Mouse (Mus musculus): ENCODE data around the gene Cacng8. TPM values are rescaled to one million over a fixed set of nuclear protein-coding genes. Genes with fewer than 3 reads are reported as not detected.
"Not testable (repeated sequence)": the region's sequence is repeated elsewhere in the genome, so short reads cannot be mapped to it uniquely, and the experiment has no call there.

The Cacng8 gene
- total RNA-seq, 2 experiments from 2014 or later, result not detected

DNA sequence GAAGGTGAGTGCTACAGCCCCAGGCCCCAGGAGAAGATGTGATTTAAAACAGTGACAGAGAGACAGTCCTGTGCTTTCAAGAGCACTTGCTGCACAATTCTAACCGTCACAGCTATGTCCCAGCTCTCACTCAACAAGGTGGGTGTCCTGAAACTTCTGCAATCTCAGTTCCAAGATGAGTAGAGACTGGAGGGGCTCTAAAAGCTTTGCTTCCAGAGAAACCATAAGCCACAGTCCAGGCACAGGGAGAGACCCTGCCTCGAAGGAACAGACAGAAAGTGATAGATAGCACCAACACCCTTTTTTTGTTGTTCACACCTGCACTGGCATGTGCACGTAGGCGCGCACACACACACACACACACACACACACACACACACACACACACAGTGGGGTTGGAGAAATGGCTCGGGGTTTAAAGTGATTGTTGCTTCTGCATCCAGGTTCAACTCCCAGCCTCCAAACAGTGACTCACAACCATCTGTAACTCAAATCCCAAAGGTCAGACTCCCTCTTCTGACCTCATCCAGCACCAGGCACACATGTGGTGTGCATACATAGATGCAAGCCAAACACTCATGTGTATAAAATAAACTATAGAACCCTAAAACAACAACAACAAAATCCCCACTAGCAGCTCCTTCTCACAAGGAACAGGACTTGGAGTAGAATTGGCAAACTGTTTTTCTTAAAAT is 4.3 kb upstream of the Cacng8 start:
- DNase-seq, result no peak
- intact Hi-C loops (cut with DNase I), result no loop called here

- intact Hi-C loops (cut with DNase I), result no loop called here
- DNase-seq, result no peak
Measured at GRCm38 (mm10) chr7:3387761-3388160, 2.7 kb upstream of the Cacng8 start.

DNA sequence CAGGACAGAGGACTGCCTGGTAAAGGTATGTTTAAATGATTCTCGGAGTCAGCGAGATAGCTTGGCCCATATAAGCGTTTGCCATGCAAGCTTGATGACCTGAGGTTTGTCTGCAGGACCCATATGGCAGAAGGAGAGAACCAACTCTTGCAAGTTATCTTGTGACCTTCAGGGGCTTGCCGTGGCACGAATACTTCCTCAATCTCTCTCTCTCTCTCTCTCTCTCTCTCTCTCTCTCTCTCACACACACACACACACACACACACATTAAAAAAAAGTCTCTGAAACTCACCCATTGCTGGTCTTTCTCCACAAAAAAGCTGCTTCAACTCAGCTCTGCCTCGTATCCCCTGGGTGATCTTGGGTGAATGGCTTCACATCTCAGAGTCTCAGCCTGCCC is 1.6 kb upstream of the Cacng8 start:
- DNase-seq, result no peak
- intact Hi-C loops (cut with DNase I), result no loop called here

GRCm38 (mm10) chr7:3389444-3390412 is 755 bp upstream of the Cacng8 start:
- DNase-seq, result peak; percentile 33 to 60

DNA sequence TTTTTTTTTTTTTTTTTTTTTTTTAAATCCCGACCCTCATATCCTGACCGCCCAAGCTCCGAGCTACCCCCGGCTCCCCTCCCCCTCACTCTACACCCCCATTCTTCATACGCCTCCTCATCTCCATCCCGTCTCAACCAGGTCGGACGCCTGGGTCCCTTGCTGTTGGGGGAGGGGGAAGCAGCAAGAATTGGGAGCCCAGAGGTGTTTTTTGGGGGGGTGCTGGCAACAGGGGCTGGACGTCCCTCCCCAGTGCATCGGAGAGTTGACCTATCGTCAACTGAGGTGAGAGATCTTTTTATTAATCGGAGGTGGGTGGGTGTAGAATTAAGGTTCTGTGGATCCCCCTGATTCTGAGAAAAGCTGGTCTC is 583 bp downstream of the Cacng8 start:
- no peak for DNase-seq
- intact Hi-C loops (cut with DNase I), result no loop called here

More at GRCm38 (mm10) chr7:3389444-3390412, 755 bp upstream of the Cacng8 start:
- intact Hi-C loops (cut with DNase I), result no loop called here

GRCm38 (mm10) chr7:3391809-3392208 is 1.3 kb downstream of the Cacng8 start:
- intact Hi-C loops (cut with DNase I), result no loop called here
- no peak for DNase-seq

DNA sequence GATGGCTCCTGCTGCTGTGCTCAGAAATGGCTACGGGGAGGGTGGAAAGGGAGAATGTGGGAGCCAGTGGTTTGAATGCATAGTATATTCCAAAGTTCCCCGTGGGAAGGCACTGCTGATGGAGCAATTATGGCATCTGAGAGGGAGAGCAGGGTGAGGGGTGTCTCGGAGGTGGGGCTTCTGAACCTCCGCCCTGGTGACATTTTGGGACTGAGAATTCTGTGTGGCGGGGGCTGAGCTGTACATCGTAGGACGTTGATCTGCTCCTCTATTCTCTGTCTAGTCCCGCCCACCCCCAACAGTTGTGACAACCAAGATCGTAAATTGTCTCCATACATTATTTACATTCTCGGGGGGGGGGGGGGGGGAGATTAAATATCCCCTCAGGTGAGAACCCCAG is 6.9 kb downstream of the Cacng8 start:
- intact Hi-C loops (cut with DNase I), result no loop called here

GRCm38 (mm10) chr7:3397797-3398196 is 7.3 kb downstream of the Cacng8 start:
- DNase-seq, result no peak
- intact Hi-C loops (cut with DNase I), result no loop called here

More for the DNA sequence above, 6.9 kb downstream of the Cacng8 start:
- no peak for DNase-seq

- DNase-seq; intact Hi-C loops (cut with DNase I): not testable (repeated sequence)
Measured at GRCm38 (mm10) chr7:3398363-3398762, 7.9 kb downstream of the Cacng8 start.

- no peak for DNase-seq
- intact Hi-C loops (cut with DNase I), result no loop called here
Measured at GRCm38 (mm10) chr7:3399937-3400336, 9.5 kb downstream of the Cacng8 start.

DNA sequence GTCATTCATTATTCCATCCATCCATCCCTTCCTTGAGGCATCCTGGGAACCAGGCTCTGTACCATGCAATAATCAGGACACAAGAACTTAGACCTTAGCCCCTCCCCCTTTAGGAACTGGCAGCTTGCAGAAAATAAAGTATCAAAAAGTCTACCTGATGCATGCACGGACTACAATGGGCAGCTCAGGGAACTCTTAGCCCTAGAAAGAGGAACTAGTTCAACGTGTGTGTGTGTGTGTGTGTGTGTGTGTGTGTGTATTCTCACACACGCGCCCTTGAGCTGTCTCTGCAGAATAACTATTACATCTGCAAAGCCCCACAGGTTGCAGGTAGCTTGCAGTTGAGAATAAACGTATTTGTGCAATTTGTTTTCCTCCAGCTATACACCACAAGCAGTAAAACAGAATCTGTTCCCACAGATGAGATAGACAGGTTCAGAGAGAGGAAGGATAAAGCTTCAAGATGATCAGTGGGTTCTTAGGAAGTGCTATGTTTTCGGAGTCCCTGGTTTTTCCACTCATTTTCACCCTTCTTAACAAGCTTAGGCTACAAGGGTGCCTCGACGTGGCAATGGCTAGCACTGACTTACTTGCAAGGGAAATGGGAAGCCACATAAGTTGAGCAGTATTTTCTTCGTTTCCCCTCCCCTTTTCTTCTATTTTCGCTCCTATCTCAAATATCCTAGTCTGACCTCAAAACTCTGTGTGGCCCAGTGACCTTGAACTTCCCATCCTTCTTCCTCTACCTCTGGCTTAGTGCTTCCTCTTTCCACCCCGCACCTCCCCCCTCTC is 19.4 kb downstream of the Cacng8 start:
- intact Hi-C loops (cut with DNase I), result no loop called here
- no peak for DNase-seq

DNA sequence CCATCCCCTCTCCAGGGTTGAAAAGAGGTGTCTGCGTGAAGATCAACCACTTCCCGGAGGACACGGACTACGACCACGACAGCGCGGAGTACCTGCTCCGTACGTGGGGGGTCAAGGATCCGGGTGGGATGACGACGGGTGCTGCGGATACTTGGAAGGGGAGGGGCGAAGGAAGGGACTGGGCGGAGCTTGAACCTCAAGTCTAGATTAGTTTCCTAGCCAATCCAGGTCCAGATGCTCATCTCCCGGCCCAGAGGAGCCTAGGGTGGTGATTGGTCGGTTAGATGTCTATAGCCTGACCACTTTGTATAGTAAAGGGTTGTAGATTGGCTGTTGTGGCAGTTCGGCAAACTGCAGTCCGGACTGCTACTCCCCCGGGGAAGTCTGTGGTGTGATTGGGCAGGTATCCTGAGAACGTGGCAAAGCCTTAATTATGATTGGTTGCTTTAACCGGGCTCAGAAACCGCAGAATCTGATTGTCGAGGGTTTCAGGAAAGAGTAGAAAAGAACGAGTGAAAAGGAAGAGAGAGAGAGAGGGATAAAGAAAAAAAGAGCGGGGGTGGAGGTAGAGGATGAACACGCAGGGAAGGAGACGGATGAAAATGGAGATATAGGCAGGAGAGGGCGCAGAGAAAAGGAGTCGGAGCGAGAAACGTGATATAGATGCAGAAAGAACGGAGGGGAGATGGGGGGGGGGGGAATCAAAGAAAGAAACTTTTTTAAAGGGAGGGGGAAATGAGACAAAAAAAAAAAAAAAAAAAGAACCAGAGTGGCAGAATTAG is 20.9 kb downstream of the Cacng8 start:
- peak in 1 of 2 experiments; percentile 18 for DNase-seq
- intact Hi-C loops (cut with DNase I), result no loop called here

- DNase-seq, result peak in 1 of 2 experiments; percentile 18
- intact Hi-C loops (cut with DNase I), result no loop called here
Measured at GRCm38 (mm10) chr7:3412036-3412435, 21.6 kb downstream of the Cacng8 start.

DNA sequence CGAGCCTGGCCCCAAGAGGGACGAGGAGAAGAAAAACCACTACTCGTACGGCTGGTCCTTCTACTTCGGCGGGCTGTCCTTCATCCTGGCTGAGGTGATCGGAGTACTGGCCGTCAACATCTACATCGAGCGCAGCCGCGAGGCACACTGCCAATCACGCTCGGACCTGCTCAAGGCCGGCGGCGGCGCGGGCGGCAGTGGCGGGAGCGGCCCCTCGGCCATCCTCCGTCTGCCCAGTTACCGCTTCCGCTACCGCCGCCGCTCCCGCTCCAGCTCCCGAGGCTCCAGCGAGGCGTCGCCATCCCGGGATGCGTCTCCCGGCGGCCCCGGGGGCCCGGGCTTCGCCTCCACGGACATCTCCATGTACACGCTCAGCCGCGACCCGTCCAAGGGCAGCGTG is 24.4 kb downstream of the Cacng8 start:
- DNase-seq, result peak; percentile 27 to 31
- intact Hi-C loops (cut with DNase I), result no loop called here

GRCm38 (mm10) chr7:3415378-3415777 is 24.9 kb downstream of the Cacng8 start:
- intact Hi-C loops (cut with DNase I), result no loop called here
- DNase-seq, result peak in 1 of 2 experiments; percentile 20

DNA sequence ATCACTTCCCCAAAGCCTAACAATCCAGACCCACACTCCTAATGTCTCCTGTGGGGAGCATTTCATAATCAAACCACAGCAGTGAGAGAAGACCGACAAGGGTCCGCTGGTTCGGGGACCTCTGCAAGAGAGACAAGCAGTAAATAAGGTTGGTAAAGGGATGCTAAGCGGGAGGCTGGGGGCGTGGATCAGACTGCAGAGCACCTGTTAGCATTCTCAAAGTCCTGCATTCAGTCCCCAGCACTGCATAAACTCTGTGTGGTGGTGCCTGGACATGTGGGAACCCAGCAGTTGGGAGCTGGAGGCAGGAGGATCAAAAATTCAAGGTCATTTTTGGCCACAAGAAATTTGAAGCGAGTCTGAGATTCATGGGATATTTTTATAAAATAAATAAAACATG is 29.5 kb downstream of the Cacng8 start:
- intact Hi-C loops (cut with DNase I), result no loop called here
- DNase-seq, result no peak

- DNase-seq, result no peak
- intact Hi-C loops (cut with DNase I), result no loop called here
Measured at GRCm38 (mm10) chr7:3420466-3420865, 30.0 kb downstream of the Cacng8 start.

DNA sequence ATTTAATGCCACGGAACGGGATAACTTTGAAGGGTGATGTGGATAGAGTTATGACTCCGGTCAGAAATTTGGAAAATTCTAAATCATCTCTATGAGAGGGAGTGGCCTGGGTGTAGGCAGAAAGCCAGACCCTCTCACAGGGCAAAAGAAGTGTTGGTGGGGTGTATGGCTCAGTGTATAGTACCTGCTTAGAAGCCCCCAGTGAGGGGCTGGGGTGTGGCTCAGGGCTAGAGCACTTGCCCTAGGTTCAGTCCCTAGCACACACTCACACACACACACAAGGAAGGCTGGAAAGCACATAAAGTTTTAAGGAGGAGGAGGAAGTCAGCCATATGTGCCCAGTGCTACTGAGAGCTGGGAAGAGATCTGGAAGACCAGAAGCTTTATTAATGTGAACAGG is 30.8 kb downstream of the Cacng8 start:
- intact Hi-C loops (cut with DNase I), result no loop called here
- no peak for DNase-seq

DNA sequence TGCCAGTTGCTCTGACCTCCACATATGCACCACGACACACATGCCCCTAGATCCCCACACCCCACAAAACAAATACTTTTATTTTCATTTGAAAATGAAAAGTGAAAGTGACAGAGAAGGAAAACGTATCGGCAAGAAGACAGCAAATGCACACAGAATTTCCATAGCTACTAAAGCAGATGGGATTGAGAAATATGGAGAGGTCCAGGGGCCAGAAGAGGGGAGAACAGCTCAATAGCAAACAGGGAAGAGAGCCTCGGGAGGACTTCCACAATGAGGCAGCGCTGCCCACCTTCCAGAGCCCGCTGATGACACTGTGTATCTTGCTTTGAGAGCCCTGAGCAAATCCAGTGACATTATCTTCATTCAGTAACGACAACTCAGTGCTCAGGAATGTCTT is 31.6 kb downstream of the Cacng8 start:
- DNase-seq, result no peak
- intact Hi-C loops (cut with DNase I), result no loop called here

DNA sequence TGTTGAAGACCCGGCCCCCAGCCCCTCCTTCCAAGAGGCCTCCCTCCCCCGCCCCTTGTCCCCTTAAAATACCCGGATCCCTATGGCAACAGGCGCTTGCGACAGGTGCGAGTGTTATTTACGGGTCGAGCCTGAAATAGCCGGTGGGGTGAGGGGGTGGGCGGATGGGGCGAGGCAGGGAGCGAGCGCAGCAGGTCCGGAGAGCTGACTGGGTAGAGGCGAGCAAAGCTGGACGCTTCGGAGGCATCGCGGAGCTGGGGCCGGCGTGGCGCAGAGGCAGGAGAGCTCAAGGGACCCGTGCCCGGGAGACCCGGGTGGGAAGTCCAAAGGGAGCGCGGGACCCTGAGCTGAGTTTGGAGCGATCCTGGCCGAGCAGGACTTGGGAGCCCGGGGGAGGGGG is 32.9 kb downstream of the Cacng8 start:
- DNase-seq, result peak; percentile 10 to 11
- intact Hi-C loops (cut with DNase I), result no loop called here

Data from heart, postnatal 10 days (tissue).